Mouse (Mus musculus): Measurements from ENCODE around the gene Pklr. TPM values are rescaled to one million over a fixed set of nuclear protein-coding genes. Genes with fewer than 3 reads are reported as not detected.

The Pklr gene
- polyA plus RNA-seq, 1 experiment from 2014 or later = 0.09 TPM

DNA sequence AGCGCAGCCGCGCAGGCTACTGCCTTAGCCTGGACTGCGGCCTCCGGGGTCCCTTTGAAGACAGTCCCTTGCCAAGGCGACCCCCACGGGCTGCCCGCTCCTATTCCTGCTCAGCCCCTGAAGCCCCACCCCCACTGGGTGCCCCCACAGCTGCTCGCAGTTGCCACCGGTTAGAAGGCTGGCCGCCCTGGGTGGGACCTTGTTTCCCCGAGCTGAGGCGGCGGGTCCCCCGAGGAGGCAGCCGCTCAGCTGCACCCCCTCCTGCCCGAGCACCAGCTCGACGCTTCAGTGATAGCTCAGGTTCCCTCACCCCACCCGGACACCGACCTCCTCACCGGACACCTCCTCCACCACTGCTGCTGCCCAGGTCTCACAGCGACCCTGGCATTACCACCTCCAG lies 51.3 kb downstream of the Pklr start:
- no peaks in the 10 kb centered on the region for H3K27me3 ChIP-seq
- no peak overlapping the region for H3K9ac ChIP-seq
- H3K4me2 ChIP-seq = no peak overlapping the region
- H3K36me3 ChIP-seq = peaks cover 9% of the 10 kb centered on the region
- H3K27ac ChIP-seq (replicated peaks) = no peak overlapping the region
- no peak for ATAC-seq (ENCODE audit: low FRiP score, low read depth)
- H3K9me3 ChIP-seq = no peaks in the 10 kb centered on the region
- WGBS = 36% methylated on average over 23 of the region's 23 CpGs
- no peak overlapping the region for H3K4me3 ChIP-seq
- peaks cover 25% of the 10 kb centered on the region for H3K4me1 ChIP-seq (replicated peaks)

DNA sequence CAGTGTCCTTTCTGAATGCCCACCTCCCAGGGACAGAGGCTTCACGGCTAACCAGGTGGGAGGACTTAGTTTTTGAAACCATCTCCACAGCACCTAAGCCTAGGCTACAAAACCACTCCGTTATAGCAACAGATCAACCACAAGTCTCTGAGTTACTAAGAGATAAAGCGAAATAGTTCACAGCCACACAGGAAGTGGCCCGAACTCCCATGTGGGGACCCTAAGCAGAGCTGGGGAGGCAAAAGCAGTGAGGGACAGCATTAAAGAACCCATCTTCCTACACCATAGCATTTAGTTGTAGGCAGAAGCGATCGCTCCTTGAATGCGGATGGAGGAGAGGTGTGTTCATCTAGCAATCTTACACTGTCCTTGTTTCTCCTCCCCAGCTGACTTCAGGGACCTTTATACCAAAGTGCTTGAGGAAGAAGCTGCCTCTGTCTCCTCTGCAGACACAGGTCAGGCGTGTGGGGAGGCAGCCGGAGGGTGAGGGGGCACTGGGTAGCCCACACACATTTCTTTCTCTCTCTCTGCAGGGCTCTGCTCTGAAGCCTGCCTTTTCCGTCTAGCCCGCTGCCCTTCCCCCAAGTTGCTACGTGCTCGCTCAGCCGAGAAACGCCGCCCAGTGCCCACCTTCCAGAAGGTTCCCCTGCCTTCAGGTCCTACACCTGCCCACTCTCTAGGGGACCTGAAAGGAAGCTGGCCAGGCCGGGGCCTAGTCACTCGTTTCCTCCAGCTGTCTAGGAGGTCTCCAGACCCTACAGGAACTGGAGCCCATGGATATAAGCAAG lies 51.9 kb downstream of the Pklr start:
- ATAC-seq (ENCODE audit: low FRiP score, low read depth) = no peak
- Histone ChIP-seq H3K27ac (replicated peaks) (no peak overlapping the region), H3K4me1 (replicated peaks) (peaks cover 22% of the 10 kb centered on the region), H3K9ac (no peak overlapping the region), H3K4me3 (no peak overlapping the region), H3K4me2 (no peak overlapping the region), H3K36me3 (peaks cover 9% of the 10 kb centered on the region), H3K27me3 (no peaks in the 10 kb centered on the region), H3K9me3 (no peaks in the 10 kb centered on the region)
- 63% methylated on average over 18 of the region's 18 CpGs for WGBS

DNA sequence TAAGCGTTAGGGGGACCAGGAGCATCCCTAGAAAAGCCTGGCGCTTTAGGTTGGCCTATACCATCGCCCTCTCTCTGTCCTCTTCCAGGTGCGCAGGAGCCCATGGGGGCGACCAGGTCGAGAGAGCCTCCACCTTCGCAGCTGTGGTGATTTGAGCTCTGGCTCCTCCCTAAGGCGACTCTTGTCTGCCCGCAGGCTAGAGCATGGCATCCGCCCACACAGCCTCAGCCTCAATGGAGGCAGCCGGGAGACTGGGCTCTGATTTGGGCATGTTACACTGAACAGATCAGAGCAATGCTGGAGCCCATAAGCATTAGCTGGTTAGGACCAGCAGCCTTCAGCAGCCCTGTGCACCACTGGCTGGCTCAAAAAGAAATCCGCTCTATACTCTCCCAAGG lies 52.5 kb downstream of the Pklr start:
- peaks cover 19% of the 10 kb centered on the region for H3K4me1 ChIP-seq (replicated peaks)
- no peaks in the 10 kb centered on the region for H3K27me3 ChIP-seq
- H3K9me3 ChIP-seq = no peaks in the 10 kb centered on the region
- H3K9ac ChIP-seq = no peak overlapping the region
- no peak overlapping the region for H3K27ac ChIP-seq (replicated peaks)
- peaks cover 9% of the 10 kb centered on the region for H3K36me3 ChIP-seq
- WGBS = 62% methylated on average over 12 of the region's 12 CpGs
- H3K4me2 ChIP-seq = no peak overlapping the region
- no peak overlapping the region for H3K4me3 ChIP-seq
- ATAC-seq (ENCODE audit: low FRiP score, low read depth) = no peak

DNA sequence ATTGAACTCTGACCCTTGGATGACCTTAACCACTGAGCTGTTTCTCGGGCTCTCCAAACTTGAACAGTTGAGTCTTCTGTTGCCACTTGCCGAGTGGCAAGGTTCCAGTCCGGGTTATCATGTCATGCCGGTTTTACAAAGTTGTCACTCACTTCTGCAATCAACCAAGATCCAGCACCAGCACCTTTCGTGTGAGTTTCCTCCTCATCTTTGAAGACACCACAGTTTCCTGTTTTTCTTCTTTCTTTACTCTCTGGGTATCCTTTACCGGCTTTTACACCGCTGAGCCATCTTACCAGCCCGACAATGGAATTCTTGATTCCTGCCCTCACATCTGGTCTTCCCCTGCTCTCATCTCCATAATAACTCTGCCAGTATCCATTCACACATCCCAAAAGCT lies 54.5 kb downstream of the Pklr start:
- Histone ChIP-seq H3K9me3 (no peaks in the 10 kb centered on the region), H3K27ac (replicated peaks) (no peak overlapping the region), H3K27me3 (no peaks in the 10 kb centered on the region), H3K4me1 (replicated peaks) (no peaks in the 10 kb centered on the region), H3K4me2 (no peak overlapping the region), H3K4me3 (no peak overlapping the region), H3K36me3 (peaks cover 9% of the 10 kb centered on the region), H3K9ac (no peak overlapping the region)
- 90% methylated on average over 8 of the region's 8 CpGs for WGBS
- ATAC-seq (ENCODE audit: low FRiP score, low read depth) = no peak

DNA sequence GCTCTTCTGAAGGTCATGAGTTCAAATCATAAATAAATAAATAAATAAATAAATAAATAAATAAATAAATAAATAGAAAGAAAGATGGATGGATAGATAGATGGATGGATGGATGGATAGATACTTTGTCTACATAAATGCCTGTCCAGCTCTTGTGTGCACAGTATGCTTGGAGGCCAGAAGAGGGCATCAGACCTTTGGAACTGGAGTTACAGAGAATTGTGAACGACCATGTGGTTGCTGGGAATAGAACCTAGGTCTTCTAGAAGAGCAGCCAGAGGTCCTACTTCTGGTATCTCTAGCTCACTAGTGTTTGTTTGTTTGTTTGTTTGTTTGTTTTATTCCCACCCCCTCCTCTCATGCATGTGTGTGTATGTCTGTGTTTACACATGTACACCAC lies 57.4 kb downstream of the Pklr start:
- H3K27me3 ChIP-seq = no peaks in the 10 kb centered on the region
- no peak overlapping the region for H3K9ac ChIP-seq
- peaks cover 3% of the 10 kb centered on the region for H3K36me3 ChIP-seq
- H3K4me2 ChIP-seq = no peak overlapping the region
- H3K4me3 ChIP-seq = no peak overlapping the region
- no peaks in the 10 kb centered on the region for H3K9me3 ChIP-seq
- no peak overlapping the region for H3K27ac ChIP-seq (replicated peaks)
- peaks cover 8% of the 10 kb centered on the region for H3K4me1 ChIP-seq (replicated peaks)
- ATAC-seq (ENCODE audit: low FRiP score, low read depth) = no peak
- WGBS = 65% methylated on average over 1 of the region's 1 CpGs

DNA sequence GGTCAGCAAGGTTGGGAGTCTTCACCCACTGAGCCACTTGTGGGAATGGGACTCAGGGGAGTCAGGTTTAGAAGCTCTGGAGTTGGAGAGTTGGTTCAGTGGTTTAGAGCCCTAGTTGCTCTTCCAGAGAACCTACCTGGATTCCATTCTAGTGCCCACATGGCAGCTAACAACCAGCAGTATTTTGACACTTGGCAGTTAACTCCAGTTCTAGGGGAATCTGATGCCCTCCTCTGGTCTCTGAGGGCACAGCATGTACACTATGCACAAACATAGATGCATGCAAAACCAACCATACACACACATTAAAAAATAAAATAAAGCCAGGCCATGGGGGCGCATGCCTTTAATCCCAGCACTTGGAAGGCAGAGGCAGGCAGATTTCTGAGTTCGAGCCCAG lies 57.9 kb downstream of the Pklr start:
- Histone ChIP-seq H3K4me3 (no peak overlapping the region), H3K4me1 (replicated peaks) (peaks cover 8% of the 10 kb centered on the region), H3K4me2 (no peak overlapping the region), H3K36me3 (no peaks in the 10 kb centered on the region; the same call in 1 of the 2 replicates), H3K27ac (replicated peaks) (no peak overlapping the region), H3K27me3 (no peaks in the 10 kb centered on the region), H3K9me3 (no peaks in the 10 kb centered on the region), H3K9ac (no peak overlapping the region)
- 88% methylated on average over 2 of the region's 2 CpGs for WGBS
- no peak for ATAC-seq (ENCODE audit: low FRiP score, low read depth)

Other genes starting within 250 kb of the Pklr start
- gene Msto1, start 222.1 kb upstream of the Pklr start, polyA plus RNA-seq (2015; fragmentation: Nextera tagmentation; extraction: Ambion mirVana) = 47.4 and 50.6 TPM in 2 replicates
- gene Ash1l, start 185.5 kb upstream of the Pklr start, polyA plus RNA-seq (2015; fragmentation: Nextera tagmentation; extraction: Ambion mirVana) = 17.5 and 19.5 TPM in 2 replicates
- 121 and 129 TPM in 2 replicates for gene Dap3, start 185.0 kb upstream of the Pklr start, polyA plus RNA-seq (2015; fragmentation: Nextera tagmentation; extraction: Ambion mirVana)
- 111 and 120 TPM in 2 replicates for gene Rusc1, start 42.8 kb upstream of the Pklr start, polyA plus RNA-seq (2015; fragmentation: Nextera tagmentation; extraction: Ambion mirVana)
- gene Gm43738, start 35.0 kb upstream of the Pklr start, polyA plus RNA-seq (2015; fragmentation: Nextera tagmentation; extraction: Ambion mirVana) = not detected in 2 replicates
- gene Fdps, start 34.2 kb upstream of the Pklr start, polyA plus RNA-seq (2015; fragmentation: Nextera tagmentation; extraction: Ambion mirVana) = 465 and 483 TPM in 2 replicates
- 51.9 and 59.2 TPM in 2 replicates for gene Hcn3, start 24.1 kb downstream of the Pklr start, polyA plus RNA-seq (2015; fragmentation: Nextera tagmentation; extraction: Ambion mirVana)
- gene Clk2, start 28.7 kb downstream of the Pklr start, polyA plus RNA-seq (2015; fragmentation: Nextera tagmentation; extraction: Ambion mirVana) = 20.0 and 22.6 TPM in 2 replicates
- 148 and 158 TPM in 2 replicates for gene Scamp3, start 41.3 kb downstream of the Pklr start, polyA plus RNA-seq (2015; fragmentation: Nextera tagmentation; extraction: Ambion mirVana)
- 35.5 and 39.2 TPM in 2 replicates for gene Fam189b, start 47.0 kb downstream of the Pklr start, polyA plus RNA-seq (2015; fragmentation: Nextera tagmentation; extraction: Ambion mirVana)
- 46.6 and 48.0 TPM in 2 replicates for gene Gba, start 66.8 kb downstream of the Pklr start, polyA plus RNA-seq (2015; fragmentation: Nextera tagmentation; extraction: Ambion mirVana)
- 51.5 and 51.6 TPM in 2 replicates for gene Thbs3, start 79.0 kb downstream of the Pklr start, polyA plus RNA-seq (2015; fragmentation: Nextera tagmentation; extraction: Ambion mirVana)
- 149 and 152 TPM in 2 replicates for gene Mtx1, start 90.9 kb downstream of the Pklr start, polyA plus RNA-seq (2015; fragmentation: Nextera tagmentation; extraction: Ambion mirVana)
- gene Muc1, start 92.9 kb downstream of the Pklr start, polyA plus RNA-seq (2015; fragmentation: Nextera tagmentation; extraction: Ambion mirVana) = 1.2 and 1.6 TPM in 2 replicates
- gene Krtcap2, start 109.8 kb downstream of the Pklr start, polyA plus RNA-seq (2015; fragmentation: Nextera tagmentation; extraction: Ambion mirVana) = 196 and 211 TPM in 2 replicates
- 71.3 and 81.6 TPM in 2 replicates for gene Trim46, start 110.2 kb downstream of the Pklr start, polyA plus RNA-seq (2015; fragmentation: Nextera tagmentation; extraction: Ambion mirVana)
- 80.0 and 88.4 TPM in 2 replicates for gene Dpm3, start 123.2 kb downstream of the Pklr start, polyA plus RNA-seq (2015; fragmentation: Nextera tagmentation; extraction: Ambion mirVana)
- 36.2 and 38.5 TPM in 2 replicates for gene Slc50a1, start 134.4 kb downstream of the Pklr start, polyA plus RNA-seq (2015; fragmentation: Nextera tagmentation; extraction: Ambion mirVana)
- gene Efna1, start 145.0 kb downstream of the Pklr start, polyA plus RNA-seq (2015; fragmentation: Nextera tagmentation; extraction: Ambion mirVana) = 8.9 and 9.1 TPM in 2 replicates
- 62.4 and 72.3 TPM in 2 replicates for gene Efna3, start 186.8 kb downstream of the Pklr start, polyA plus RNA-seq (2015; fragmentation: Nextera tagmentation; extraction: Ambion mirVana)
- gene Efna4, start 201.9 kb downstream of the Pklr start, polyA plus RNA-seq (2015; fragmentation: Nextera tagmentation; extraction: Ambion mirVana) = 6.0 and 7.4 TPM in 2 replicates
- 71.0 and 77.1 TPM in 2 replicates for gene Adam15, start 213.9 kb downstream of the Pklr start, polyA plus RNA-seq (2015; fragmentation: Nextera tagmentation; extraction: Ambion mirVana)
- gene Dcst2, start 225.8 kb downstream of the Pklr start, polyA plus RNA-seq (2015; fragmentation: Nextera tagmentation; extraction: Ambion mirVana) = 0.09 and 0.34 TPM in 2 replicates
- 0.89 and 1.1 TPM in 2 replicates for gene Dcst1, start 229.1 kb downstream of the Pklr start, polyA plus RNA-seq (2015; fragmentation: Nextera tagmentation; extraction: Ambion mirVana)